Mouse (Mus musculus) right cerebral cortex, adult 2 months (tissue): ENCODE data around the gene Prkcz.
"Not testable (repeated sequence)": the region's sequence is repeated elsewhere in the genome, so short reads cannot be mapped to it uniquely, and the experiment has no call there.

Experiments
- DNase-seq, 2 experiments: peaks; one replicate each; pipeline ENCODE4 v3.0.0; 2021 to 2022; ENCODE audit warnings: low spot score in 2 of 2

The Prkcz gene

GRCm38 (mm10) chr4:155359560-155360464 is 1.3 kb downstream of the Prkcz start:
- DNase-seq, result no peak

- DNase-seq, result no peak
Observed at GRCm38 (mm10) chr4:155357601-155358000, 3.6 kb downstream of the Prkcz start.

- no peak for DNase-seq
Observed at GRCm38 (mm10) chr4:155356354-155356753, 4.8 kb downstream of the Prkcz start.

- DNase-seq, result no peak
Observed at GRCm38 (mm10) chr4:155354546-155354945, 6.6 kb downstream of the Prkcz start.

GRCm38 (mm10) chr4:155354035-155354434 is 7.1 kb downstream of the Prkcz start:
- DNase-seq, result no peak

GRCm38 (mm10) chr4:155352581-155352980 is 8.6 kb downstream of the Prkcz start:
- DNase-seq, result no peak

GRCm38 (mm10) chr4:155346350-155346749 is 14.8 kb downstream of the Prkcz start:
- DNase-seq, result no peak

- peak; percentile 87 to 89 for DNase-seq
Observed at GRCm38 (mm10) chr4:155345608-155345953, 15.6 kb downstream of the Prkcz start.

- DNase-seq, result peak; percentile 41 to 54
Observed at GRCm38 (mm10) chr4:155344716-155345607, 16.2 kb downstream of the Prkcz start.

- DNase-seq, result peak in 1 of 2 experiments; percentile 38
Observed at GRCm38 (mm10) chr4:155344299-155344600, 16.9 kb downstream of the Prkcz start.

GRCm38 (mm10) chr4:155343415-155344298 is 17.5 kb downstream of the Prkcz start:
- DNase-seq, result peak; percentile 43 to 46

- no peak for DNase-seq
Observed at GRCm38 (mm10) chr4:155336284-155337050, 24.7 kb downstream of the Prkcz start.

GRCm38 (mm10) chr4:155332253-155332652 is 28.9 kb downstream of the Prkcz start:
- DNase-seq, result no peak

GRCm38 (mm10) chr4:155328385-155328784 is 32.8 kb downstream of the Prkcz start:
- DNase-seq, result not testable (repeated sequence)

GRCm38 (mm10) chr4:155325773-155326172 is 35.4 kb downstream of the Prkcz start:
- no peak for DNase-seq

- no peak for DNase-seq
Observed at GRCm38 (mm10) chr4:155324511-155324910, 36.6 kb downstream of the Prkcz start.

GRCm38 (mm10) chr4:155323081-155323795 is 37.9 kb downstream of the Prkcz start:
- DNase-seq, result no peak

- DNase-seq, result peak; percentile 60 to 64
Observed at GRCm38 (mm10) chr4:155320281-155321244, 40.6 kb downstream of the Prkcz start.

- no peak for DNase-seq
Observed at GRCm38 (mm10) chr4:155318266-155318665, 42.9 kb downstream of the Prkcz start.
